Mouse (Mus musculus): Measurements from ENCODE around the gene Rnf10.

DNA sequence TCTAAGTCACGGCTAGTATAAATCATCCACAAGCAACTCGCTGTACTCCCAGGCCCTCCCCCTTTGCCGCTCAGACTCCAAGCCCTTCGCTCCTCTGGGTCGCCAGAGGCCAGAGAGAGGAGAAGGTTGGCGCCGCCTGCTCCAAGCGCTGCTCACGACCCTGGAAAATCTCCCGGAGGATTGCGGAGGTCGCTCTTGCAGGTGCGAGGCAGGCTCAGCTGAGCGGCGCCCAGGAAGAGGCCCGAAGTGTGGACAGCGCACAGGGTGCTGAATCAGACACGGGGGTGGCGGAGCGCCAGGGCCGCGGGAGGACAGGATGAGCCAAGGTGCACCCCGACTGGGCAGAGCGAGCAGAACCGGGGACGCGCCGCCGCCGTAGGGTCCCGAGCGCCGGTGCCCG lies 79.5 kb downstream of the Rnf10 start:
- TF ChIP-seq POLR2A (IDR thresholded peaks at IDR 0.05; ENCODE audit: control insufficient read depth, low read depth, low read length) = no peak
- TF ChIP-seq CTCF (IDR thresholded peaks at IDR 0.05; ENCODE audit: control insufficient read depth, insufficient read depth, insufficient replicate concordance, low read depth, low read length) = no peak
